Mouse (Mus musculus) small intestine, adult 2 months (tissue): ENCODE results near the gene Wdr90.

Source experiments
- CTCF ChIP-seq: fragments of 200-500 bp; IDR thresholded peaks from 2 replicates; pipeline ENCODE4 v1.5.1; 2012; ENCODE audit warnings: low read depth, mild to moderate bottlenecking, control low read depth, inconsistent platforms, low read length, moderate library complexity, mixed read lengths; ENCODE audit not compliant: insufficient replicate concordance, insufficient read length; ENCODE audit errors: extremely low read depth
- POLR2A ChIP-seq: fragments of 200-500 bp; IDR thresholded peaks from 2 replicates; pipeline ENCODE4 v1.6.1; 2012; ENCODE audit warnings: low read depth, mild to moderate bottlenecking, control low read depth, inconsistent platforms, low read length, moderate library complexity

GRCm38 (mm10) chr17:25883268-25883667 is 22.0 kb upstream of the Wdr90 start:
- TF ChIP-seq CTCF, result no peak
- no peak for TF ChIP-seq POLR2A
